Mouse (Mus musculus) spleen, adult 2 months (tissue): ENCODE data around the gene Coro1b.

Experiments
- CTCF ChIP-seq: fragments of 200-500 bp; IDR thresholded peaks from 2 replicates; pipeline ENCODE4 v1.5.1; 2011; ENCODE audit warnings: mild to moderate bottlenecking, inconsistent platforms; ENCODE audit not compliant: insufficient read depth, insufficient read length, insufficient replicate concordance; ENCODE audit errors: extremely low read depth
- POLR2A ChIP-seq: fragments of 200-500 bp; IDR thresholded peaks from 2 replicates; pipeline ENCODE4 v1.6.1; 2011; ENCODE audit warnings: low read depth, low read length, inconsistent platforms

- no peak for TF ChIP-seq CTCF
- no peak for TF ChIP-seq POLR2A
Observed at GRCm38 (mm10) chr19:4119716-4120487, 28.5 kb upstream of the Coro1b start.
